Mouse (Mus musculus): ENCODE measurements at regions not wholly inside any gene's neighbourhood (a gene's known extent, or its start where the extent isn't known, plus 50 kb on each side); places are given as distances from the start of the nearest gene placed in this dataset.

- WGBS, result 41% methylated on average over 7 of the region's 7 CpGs
- peak; percentile 51; the same call in 1 of the 2 replicates for ATAC-seq (ENCODE audit: insufficient read depth, low FRiP score)
These were observed 190.7 kb upstream of the Mctp2 start for GRCm38 (mm10) chr7:72496933-72497631.

GRCm38 (mm10) chr7:72498562-72499230 lies 192.3 kb upstream of the Mctp2 start:
- WGBS, result 51% methylated on average over 4 of the region's 4 CpGs
- Histone ChIP-seq H3K4me3 (replicated peaks; ENCODE audit: low read length) (no peak overlapping the region), H3K4me2 (ENCODE audit: low read depth, low read length) (no peak overlapping the region), H3K27me3 (ENCODE audit: control insufficient read depth, insufficient read depth, low read length) (no peaks in the 10 kb centered on the region), H3K36me3 (ENCODE audit: control insufficient read depth, insufficient read depth, low read length) (no peaks in the 10 kb centered on the region), H3K27ac (ENCODE audit: low read length) (peak overlapping the region; percentile 5; the same call in 1 of the 2 replicates), H3K9ac (ENCODE audit: low read length) (no peak overlapping the region), H3K4me1 (ENCODE audit: control insufficient read depth, insufficient read depth, low read length) (peaks cover 16% of the 10 kb centered on the region), H3K9me3 (replicated peaks; ENCODE audit: control insufficient read depth, low read length) (no peaks in the 10 kb centered on the region)
- ATAC-seq (ENCODE audit: insufficient read depth, low FRiP score), result no peak

More at GRCm38 (mm10) chr7:72496933-72497631, 190.7 kb upstream of the Mctp2 start:
- H3K4me2 ChIP-seq (ENCODE audit: low read depth, low read length), result no peak overlapping the region
- H3K4me3 ChIP-seq (replicated peaks; ENCODE audit: low read length), result no peak overlapping the region
- no peaks in the 10 kb centered on the region for H3K9me3 ChIP-seq (replicated peaks; ENCODE audit: control insufficient read depth, low read length)
- H3K27ac ChIP-seq (ENCODE audit: low read length), result peak overlapping the region; percentile 78
- H3K4me1 ChIP-seq (ENCODE audit: control insufficient read depth, insufficient read depth, low read length), result peaks cover 16% of the 10 kb centered on the region
- no peaks in the 10 kb centered on the region for H3K36me3 ChIP-seq (ENCODE audit: control insufficient read depth, insufficient read depth, low read length)
- H3K27me3 ChIP-seq (ENCODE audit: control insufficient read depth, insufficient read depth, low read length), result no peaks in the 10 kb centered on the region
- H3K9ac ChIP-seq (ENCODE audit: low read length), result no peak overlapping the region

GRCm38 (mm10) chr7:72499788-72500187 lies 193.4 kb upstream of the Mctp2 start:
- no peak for ATAC-seq (ENCODE audit: insufficient read depth, low FRiP score)
- WGBS, result 68% methylated on average over 5 of the region's 5 CpGs

GRCm38 (mm10) chr7:72500190-72500589 lies 193.8 kb upstream of the Mctp2 start:
- H3K4me2 ChIP-seq (ENCODE audit: low read depth, low read length), result no peak overlapping the region
- no peak for ATAC-seq (ENCODE audit: insufficient read depth, low FRiP score)

More at GRCm38 (mm10) chr7:72499788-72500187, 193.4 kb upstream of the Mctp2 start:
- H3K36me3 ChIP-seq (ENCODE audit: control insufficient read depth, insufficient read depth, low read length), result no peaks in the 10 kb centered on the region
- no peak overlapping the region for H3K4me2 ChIP-seq (ENCODE audit: low read depth, low read length)
- H3K9ac ChIP-seq (ENCODE audit: low read length), result no peak overlapping the region
- H3K27me3 ChIP-seq (ENCODE audit: control insufficient read depth, insufficient read depth, low read length), result no peaks in the 10 kb centered on the region
- H3K4me3 ChIP-seq (replicated peaks; ENCODE audit: low read length), result no peak overlapping the region
- H3K9me3 ChIP-seq (replicated peaks; ENCODE audit: control insufficient read depth, low read length), result no peaks in the 10 kb centered on the region
- H3K27ac ChIP-seq (ENCODE audit: low read length), result no peak overlapping the region
- peaks cover 19% of the 10 kb centered on the region for H3K4me1 ChIP-seq (ENCODE audit: control insufficient read depth, insufficient read depth, low read length)

GRCm38 (mm10) chr7:72500996-72501395 lies 194.6 kb upstream of the Mctp2 start:
- H3K9me3 ChIP-seq (replicated peaks; ENCODE audit: control insufficient read depth, low read length), result no peaks in the 10 kb centered on the region
- 62% methylated on average over 6 of the region's 6 CpGs for WGBS
- no peak overlapping the region for H3K9ac ChIP-seq (ENCODE audit: low read length)
- no peak overlapping the region for H3K4me2 ChIP-seq (ENCODE audit: low read depth, low read length)
- no peaks in the 10 kb centered on the region for H3K27me3 ChIP-seq (ENCODE audit: control insufficient read depth, insufficient read depth, low read length)
- H3K4me1 ChIP-seq (ENCODE audit: control insufficient read depth, insufficient read depth, low read length), result peaks cover 19% of the 10 kb centered on the region
- ATAC-seq (ENCODE audit: insufficient read depth, low FRiP score), result no peak
- no peaks in the 10 kb centered on the region for H3K36me3 ChIP-seq (ENCODE audit: control insufficient read depth, insufficient read depth, low read length)
- no peak overlapping the region for H3K4me3 ChIP-seq (replicated peaks; ENCODE audit: low read length)
- no peak overlapping the region for H3K27ac ChIP-seq (ENCODE audit: low read length)

More at GRCm38 (mm10) chr7:72500190-72500589, 193.8 kb upstream of the Mctp2 start:
- no peak overlapping the region for H3K4me3 ChIP-seq (replicated peaks; ENCODE audit: low read length)
- no peak overlapping the region for H3K9ac ChIP-seq (ENCODE audit: low read length)
- H3K27ac ChIP-seq (ENCODE audit: low read length), result no peak overlapping the region
- no peaks in the 10 kb centered on the region for H3K27me3 ChIP-seq (ENCODE audit: control insufficient read depth, insufficient read depth, low read length)
- H3K9me3 ChIP-seq (replicated peaks; ENCODE audit: control insufficient read depth, low read length), result no peaks in the 10 kb centered on the region
- peaks cover 19% of the 10 kb centered on the region for H3K4me1 ChIP-seq (ENCODE audit: control insufficient read depth, insufficient read depth, low read length)
- 52% methylated on average over 3 of the region's 3 CpGs for WGBS
- no peaks in the 10 kb centered on the region for H3K36me3 ChIP-seq (ENCODE audit: control insufficient read depth, insufficient read depth, low read length)

GRCm38 (mm10) chr7:72501431-72501830 lies 195.0 kb upstream of the Mctp2 start:
- 79% methylated on average over 3 of the region's 3 CpGs for WGBS
- H3K27me3 ChIP-seq (ENCODE audit: control insufficient read depth, insufficient read depth, low read length), result no peaks in the 10 kb centered on the region
- no peak overlapping the region for H3K9ac ChIP-seq (ENCODE audit: low read length)
- no peaks in the 10 kb centered on the region for H3K9me3 ChIP-seq (replicated peaks; ENCODE audit: control insufficient read depth, low read length)
- no peak overlapping the region for H3K4me2 ChIP-seq (ENCODE audit: low read depth, low read length)
- no peaks in the 10 kb centered on the region for H3K36me3 ChIP-seq (ENCODE audit: control insufficient read depth, insufficient read depth, low read length)
- peaks cover 17% of the 10 kb centered on the region for H3K4me1 ChIP-seq (ENCODE audit: control insufficient read depth, insufficient read depth, low read length)
- no peak overlapping the region for H3K4me3 ChIP-seq (replicated peaks; ENCODE audit: low read length)
- H3K27ac ChIP-seq (ENCODE audit: low read length), result no peak overlapping the region
- ATAC-seq (ENCODE audit: insufficient read depth, low FRiP score), result no peak

- Histone ChIP-seq H3K9ac (ENCODE audit: low read length) (no peak overlapping the region), H3K4me3 (replicated peaks; ENCODE audit: low read length) (no peak overlapping the region), H3K4me1 (ENCODE audit: control insufficient read depth, insufficient read depth, low read length) (peaks cover 5% of the 10 kb centered on the region; the same call in 1 of the 2 replicates), H3K27ac (ENCODE audit: low read length) (no peak overlapping the region), H3K4me2 (ENCODE audit: low read depth, low read length) (no peak overlapping the region), H3K9me3 (replicated peaks; ENCODE audit: control insufficient read depth, low read length) (no peaks in the 10 kb centered on the region), H3K36me3 (ENCODE audit: control insufficient read depth, insufficient read depth, low read length) (no peaks in the 10 kb centered on the region), H3K27me3 (ENCODE audit: control insufficient read depth, insufficient read depth, low read length) (no peaks in the 10 kb centered on the region)
- no peak for ATAC-seq (ENCODE audit: insufficient read depth, low FRiP score)
These were observed 197.3 kb upstream of the Mctp2 start for GRCm38 (mm10) chr7:72503756-72504155.

- Histone ChIP-seq H3K9ac (ENCODE audit: low read length) (no peak overlapping the region), H3K27me3 (ENCODE audit: control insufficient read depth, insufficient read depth, low read length) (no peaks in the 10 kb centered on the region), H3K36me3 (ENCODE audit: control insufficient read depth, insufficient read depth, low read length) (no peaks in the 10 kb centered on the region), H3K4me3 (replicated peaks; ENCODE audit: low read length) (no peak overlapping the region), H3K4me2 (ENCODE audit: low read depth, low read length) (no peak overlapping the region), H3K27ac (ENCODE audit: low read length) (peak overlapping the region; percentile 49; the same call in 1 of the 2 replicates), H3K4me1 (ENCODE audit: control insufficient read depth, insufficient read depth, low read length) (0 out of 2 replicates have a peak, but pooled peaks cover 3% of the 10 kb centered on the region), H3K9me3 (replicated peaks; ENCODE audit: control insufficient read depth, low read length) (no peaks in the 10 kb centered on the region)
- no peak for ATAC-seq (ENCODE audit: insufficient read depth, low FRiP score)
- 81% methylated on average over 4 of the region's 4 CpGs for WGBS
These were observed 197.9 kb upstream of the Mctp2 start for GRCm38 (mm10) chr7:72504268-72504667.

- 51% methylated on average over 8 of the region's 8 CpGs for WGBS
- H3K9ac ChIP-seq (ENCODE audit: low read length), result no peak overlapping the region
- peak; percentile 82 for ATAC-seq (ENCODE audit: insufficient read depth, low FRiP score)
- no peaks in the 10 kb centered on the region for H3K27me3 ChIP-seq (ENCODE audit: control insufficient read depth, insufficient read depth, low read length)
- H3K4me2 ChIP-seq (ENCODE audit: low read depth, low read length), result no peak overlapping the region
- H3K4me1 ChIP-seq (ENCODE audit: control insufficient read depth, insufficient read depth, low read length), result 0 out of 2 replicates have a peak, but pooled peaks cover 3% of the 10 kb centered on the region
- peak overlapping the region; percentile 49 for H3K27ac ChIP-seq (ENCODE audit: low read length)
- no peak overlapping the region for H3K4me3 ChIP-seq (replicated peaks; ENCODE audit: low read length)
- H3K36me3 ChIP-seq (ENCODE audit: control insufficient read depth, insufficient read depth, low read length), result no peaks in the 10 kb centered on the region
- no peaks in the 10 kb centered on the region for H3K9me3 ChIP-seq (replicated peaks; ENCODE audit: control insufficient read depth, low read length)
These were observed 199.5 kb upstream of the Mctp2 start for GRCm38 (mm10) chr7:72505732-72506460.
